Mouse (Mus musculus) embryo, embryonic 10.5 days (tissue): ENCODE measurements around the gene Pde6h.

Source experiments
- DNase-seq: peaks from one replicate; pipeline ENCODE4 v3.0.0-alpha.2; 2015; ENCODE audit warnings: low spot score

Pde6h gene

DNA sequence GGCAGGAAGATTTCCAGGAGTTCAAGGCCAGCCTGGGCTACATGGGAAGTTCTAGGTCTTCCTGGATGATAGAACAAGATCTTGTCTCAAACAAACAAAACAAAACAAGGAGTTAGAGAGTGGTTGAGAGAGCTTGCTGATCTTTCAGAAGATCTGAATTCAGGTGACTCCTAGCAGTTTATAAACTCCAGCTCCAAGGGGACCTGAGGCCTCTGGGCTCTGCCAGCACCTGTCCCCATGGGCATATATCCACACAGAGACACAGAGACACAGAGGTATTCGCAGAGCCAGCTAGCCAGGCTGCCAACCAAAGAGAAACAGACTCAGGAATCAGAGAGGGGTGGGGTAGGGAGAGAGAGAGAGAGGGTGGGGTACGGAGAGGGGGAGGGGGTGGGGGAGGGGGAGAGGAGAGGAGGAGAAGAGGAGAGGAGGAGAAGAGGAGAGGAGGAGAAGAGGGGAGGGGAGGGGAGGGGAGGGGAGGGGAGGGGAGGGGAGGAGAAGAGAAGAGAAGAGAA, 10.8 kb upstream of the Pde6h start:
- no peak for DNase-seq

DNA sequence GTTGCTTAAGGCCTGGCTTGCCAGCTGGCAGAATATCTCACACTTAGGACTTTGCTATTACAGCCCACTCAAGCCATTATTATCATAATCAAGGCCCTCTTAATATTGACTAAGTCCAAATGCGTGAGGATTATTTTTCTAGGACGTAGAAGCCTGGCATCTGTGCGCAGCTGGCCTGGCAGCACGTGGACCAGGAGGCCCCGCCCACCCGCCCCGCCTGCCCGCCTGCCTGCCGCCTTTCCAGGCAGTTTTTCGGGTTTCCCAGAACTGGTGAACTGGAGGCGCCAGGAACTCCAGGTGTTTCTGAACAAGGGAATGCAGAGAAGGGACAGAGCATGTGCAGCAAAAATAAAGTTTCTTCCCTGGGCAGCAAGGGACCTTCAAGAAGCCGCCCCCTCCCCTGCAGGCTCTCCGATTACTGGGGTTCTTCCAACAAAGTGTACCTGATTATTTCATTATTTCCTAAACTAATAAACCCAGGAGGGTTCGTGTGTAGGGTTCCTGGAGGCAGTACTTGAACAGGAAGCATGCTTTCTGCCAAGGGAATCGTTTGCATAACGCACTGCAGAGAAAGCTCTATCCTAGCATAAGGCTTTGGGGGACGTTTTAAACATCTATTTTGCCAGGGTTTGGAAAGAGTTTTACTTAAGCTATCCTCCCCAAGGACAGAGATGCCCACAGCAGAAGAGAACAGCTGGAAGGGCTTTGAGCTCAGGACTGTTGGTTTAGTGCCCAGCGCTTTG, 10.1 kb upstream of the Pde6h start:
- DNase-seq: peak; percentile 49

- no peak for DNase-seq
These were observed 9.4 kb upstream of the Pde6h start for GRCm38 (mm10) chr6:136914234-136914633.

DNA sequence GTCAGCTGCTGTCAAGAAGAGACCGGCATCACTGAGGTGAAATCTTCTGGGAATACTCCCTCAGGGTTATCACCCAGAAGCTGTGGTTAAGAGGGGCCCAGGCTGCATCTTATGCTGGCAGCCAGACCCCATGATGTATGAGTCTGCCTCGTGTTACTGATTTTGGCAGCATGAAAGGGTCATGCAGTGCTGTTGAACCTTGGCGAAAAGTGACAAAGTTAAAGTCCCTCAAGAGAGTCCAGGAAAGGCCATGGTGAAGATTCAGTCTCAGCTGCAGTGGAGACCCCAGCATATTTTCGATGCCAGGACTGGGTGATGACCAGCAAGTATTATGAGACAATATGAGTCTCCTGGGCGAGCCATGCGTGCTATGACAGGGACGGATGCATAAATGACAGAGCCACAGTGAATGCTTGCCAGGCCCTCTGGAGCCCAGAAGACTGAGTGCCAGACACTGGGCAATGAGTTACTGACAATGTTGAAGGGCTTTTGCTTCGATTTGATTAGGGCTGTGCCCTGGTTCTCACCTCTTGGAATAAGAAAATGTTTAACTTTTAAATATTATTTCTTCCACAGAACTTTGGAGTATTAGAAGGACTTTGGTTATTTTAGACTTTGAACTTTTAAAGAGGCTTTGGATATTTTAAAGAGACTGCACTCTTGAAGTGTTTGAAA, 7.8 kb upstream of the Pde6h start:
- no peak for DNase-seq

DNA sequence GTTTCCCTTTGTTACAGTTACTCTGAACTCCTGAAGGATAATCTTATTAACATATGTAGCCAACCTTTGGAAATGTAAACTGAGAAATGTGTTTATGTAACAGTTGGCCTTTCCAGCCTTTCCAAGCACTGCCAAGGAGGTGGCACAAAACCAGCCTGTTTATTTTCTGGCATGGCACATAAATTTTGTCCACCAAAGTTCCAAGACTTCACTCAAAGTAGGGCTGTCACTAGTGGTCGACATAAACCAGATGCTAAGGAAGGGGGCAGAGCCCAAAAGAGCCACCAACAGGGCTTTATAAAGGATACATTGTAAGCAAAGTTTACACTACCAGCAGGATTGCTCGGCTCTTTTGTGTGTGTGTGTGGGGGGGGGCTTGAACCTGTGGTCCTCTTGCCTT, 5.7 kb upstream of the Pde6h start:
- DNase-seq: no peak

DNA sequence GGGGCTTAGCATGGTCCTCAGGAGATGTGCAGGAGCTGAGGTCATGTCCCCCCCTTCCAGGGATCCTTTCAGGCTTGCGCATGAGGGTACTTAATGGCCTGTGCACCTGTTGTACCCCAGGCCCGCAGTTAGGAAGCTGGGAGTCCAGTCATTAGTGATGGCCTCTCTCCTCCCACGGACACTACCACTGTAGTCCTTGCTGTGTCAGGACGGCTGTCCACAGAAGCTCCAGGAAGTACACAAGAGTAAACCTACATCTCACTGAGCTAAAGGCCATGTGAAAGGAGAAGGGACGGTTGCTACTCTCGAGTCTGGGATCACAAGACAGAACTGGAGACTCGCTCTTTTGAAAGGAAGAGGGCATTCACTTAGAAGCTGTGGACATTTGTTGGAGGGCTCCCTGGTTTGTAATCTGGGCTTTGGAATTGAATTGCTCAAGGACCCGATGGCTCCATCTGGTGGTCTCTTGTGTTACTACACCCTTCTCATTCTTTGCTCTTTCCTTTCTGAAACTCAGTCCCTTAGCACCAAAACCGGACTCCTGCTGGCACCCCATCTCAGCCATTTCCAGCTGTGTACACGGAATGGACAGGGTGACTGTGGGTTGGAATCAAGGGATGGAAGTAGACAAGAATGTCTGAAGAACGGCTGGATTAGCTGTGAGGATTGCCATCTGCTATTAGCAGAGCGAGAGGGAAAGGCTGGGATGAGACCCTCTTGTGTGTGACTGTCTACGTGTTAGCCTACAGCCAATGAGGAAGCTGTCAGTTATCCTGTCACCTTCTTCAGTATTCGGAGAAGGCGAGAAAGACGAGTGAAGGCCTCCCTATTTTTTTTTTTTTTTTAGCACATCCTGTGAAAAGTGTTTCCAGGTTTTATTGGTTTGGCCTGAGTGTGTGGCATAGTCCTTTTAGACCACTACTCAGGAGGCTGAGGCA, 3.0 kb upstream of the Pde6h start:
- peak; percentile 91 for DNase-seq

GRCm38 (mm10) chr6:136921601-136922000, 2.0 kb upstream of the Pde6h start:
- no peak for DNase-seq

GRCm38 (mm10) chr6:136922080-136922479, 1.6 kb upstream of the Pde6h start, which contains the start of gene Erp27:
Gene Erp27, minus strand, starts transcription at chr6:136922180.
- DNase-seq: no peak

DNA sequence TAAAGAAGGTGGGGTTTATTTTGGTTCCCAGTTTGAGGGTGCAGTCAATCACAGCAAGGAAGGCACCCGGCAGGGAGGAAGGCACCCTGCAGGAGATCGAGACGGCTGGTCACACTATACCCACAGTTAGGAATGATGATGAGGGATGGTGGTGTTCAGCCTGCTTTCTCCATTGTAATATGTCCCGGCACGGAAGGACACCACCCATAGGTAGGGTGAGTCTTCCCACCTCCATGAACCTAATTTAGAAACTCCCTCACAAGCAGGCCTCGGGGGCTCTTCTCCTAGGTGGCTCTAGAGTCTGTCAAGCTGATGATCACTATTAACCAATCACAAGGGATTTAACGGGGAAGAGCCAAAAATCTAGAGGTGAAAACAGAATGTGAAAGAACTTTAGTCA, 761 bp upstream of the Pde6h start:
- DNase-seq: no peak

DNA sequence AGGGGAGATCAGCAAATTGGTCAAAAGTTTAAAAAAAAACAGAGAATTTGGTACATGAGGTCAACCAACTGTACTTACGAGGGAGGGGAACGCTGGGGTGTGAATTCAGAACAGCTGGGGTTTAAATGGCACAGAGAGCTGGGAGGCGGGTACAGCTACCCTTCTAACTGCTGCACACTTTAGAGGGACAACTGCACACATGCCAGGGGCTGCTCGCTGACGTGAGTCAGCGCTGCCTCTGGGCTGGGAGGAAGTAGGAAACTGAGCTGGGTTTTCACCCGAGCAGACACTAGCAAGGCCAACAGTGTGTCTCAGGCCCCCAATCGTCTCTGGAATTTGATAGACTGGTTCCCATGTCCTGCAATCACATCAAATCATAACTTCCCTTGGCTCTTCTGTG, 1.4 kb downstream of the Pde6h start:
- DNase-seq: no peak

- no peak for DNase-seq
These were observed 4.0 kb downstream of the Pde6h start for GRCm38 (mm10) chr6:136927626-136928025.

DNA sequence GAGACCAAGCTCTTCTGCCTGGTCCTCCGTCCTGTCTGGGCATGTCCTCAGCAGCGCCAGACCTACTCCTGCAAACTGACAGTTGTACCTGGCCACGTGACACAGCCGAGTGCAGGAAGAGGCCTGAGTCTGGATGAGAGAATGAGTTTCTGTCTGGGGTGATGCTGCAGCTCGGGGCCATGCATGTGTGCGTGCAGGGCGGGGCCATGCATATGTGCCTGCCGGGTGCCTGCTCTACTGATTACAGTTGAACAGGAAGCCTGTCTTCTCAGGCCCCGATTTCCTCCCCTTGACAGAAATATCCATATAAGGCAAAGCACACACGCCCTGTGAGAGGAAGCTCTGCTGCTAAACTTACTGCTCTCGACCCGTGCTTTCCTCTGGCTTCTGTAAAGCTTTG, 7.0 kb downstream of the Pde6h start:
- peak; percentile 71 for DNase-seq

- DNase-seq: no peak
These were observed 7.6 kb downstream of the Pde6h start for GRCm38 (mm10) chr6:136931246-136931645.

DNA sequence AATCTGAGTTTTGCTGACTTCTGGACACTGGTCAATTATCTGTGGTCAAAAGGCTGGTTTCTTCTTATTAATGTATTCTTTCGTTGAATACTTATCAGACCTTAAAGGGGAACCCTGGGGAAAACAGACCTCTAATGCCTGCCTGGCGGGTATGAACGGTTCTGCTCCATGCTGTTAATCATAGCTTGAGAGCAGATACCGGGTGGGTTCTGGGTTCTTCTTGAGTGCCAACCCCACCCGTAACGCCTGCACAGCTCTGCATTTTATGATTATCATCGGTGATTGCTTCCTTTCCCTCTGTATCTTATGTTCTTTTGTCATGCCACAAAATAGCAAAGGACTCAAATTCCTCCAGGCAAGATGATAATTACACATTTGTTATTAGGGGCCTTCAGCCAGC, 10.4 kb downstream of the Pde6h start:
- no peak for DNase-seq

DNA sequence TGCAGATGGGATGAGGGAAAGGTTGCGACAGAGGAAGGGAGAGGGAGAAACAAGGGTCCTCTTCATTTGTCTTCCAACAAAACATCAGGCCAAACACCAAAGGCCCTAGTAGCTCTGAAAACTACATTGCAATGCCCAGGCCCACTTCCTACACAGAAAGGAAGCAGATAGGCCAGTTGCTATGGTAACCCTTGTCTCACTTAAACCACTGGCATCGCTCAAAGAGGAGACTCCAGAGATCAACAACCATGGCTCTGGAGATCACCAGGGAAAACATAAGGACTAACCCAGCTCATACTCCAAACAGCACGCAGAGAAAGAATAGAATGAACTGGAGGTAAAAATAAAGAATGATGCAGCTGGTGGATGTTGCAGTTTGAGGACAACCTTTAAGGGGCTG, 11.6 kb downstream of the Pde6h start:
- no peak for DNase-seq

DNA sequence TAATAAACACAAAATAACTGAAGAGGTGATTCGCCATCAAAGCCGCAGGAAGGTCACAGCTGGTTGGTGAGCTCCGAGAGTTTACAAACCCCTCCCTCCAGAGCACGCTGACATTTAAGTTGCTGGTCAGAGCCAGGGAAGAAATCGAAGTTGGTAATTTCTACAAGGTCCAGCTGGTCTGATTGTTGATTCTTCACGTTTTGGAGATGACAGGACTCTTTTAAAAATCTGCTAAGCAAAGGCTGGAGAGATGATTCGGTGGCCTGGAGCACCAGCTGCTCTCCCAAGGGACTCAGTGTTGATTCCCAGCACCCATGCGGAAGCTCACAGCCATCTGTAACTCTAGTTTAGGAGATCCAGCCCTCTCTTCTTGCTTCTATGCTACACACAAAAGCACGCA, 12.7 kb downstream of the Pde6h start:
- DNase-seq: no peak

DNA sequence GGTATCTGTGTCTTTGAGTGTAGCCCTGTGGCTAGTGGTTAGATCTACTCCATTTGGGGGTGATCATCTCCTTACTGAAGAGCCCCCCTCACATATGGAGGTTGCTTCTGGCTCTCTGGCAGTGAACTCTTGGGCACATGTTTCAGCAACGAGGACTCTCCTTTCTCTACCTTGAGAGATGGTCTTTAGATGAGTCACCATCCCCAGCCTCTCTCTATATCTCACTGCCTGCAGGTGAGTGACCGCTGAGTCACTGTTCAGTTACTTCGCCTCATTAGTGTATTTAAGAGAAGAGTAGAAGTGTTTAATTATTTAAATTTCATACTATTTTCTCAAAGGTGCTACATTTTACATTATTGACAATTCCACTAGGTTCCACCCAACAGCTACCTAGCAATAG, 13.5 kb downstream of the Pde6h start:
- DNase-seq: no peak

DNA sequence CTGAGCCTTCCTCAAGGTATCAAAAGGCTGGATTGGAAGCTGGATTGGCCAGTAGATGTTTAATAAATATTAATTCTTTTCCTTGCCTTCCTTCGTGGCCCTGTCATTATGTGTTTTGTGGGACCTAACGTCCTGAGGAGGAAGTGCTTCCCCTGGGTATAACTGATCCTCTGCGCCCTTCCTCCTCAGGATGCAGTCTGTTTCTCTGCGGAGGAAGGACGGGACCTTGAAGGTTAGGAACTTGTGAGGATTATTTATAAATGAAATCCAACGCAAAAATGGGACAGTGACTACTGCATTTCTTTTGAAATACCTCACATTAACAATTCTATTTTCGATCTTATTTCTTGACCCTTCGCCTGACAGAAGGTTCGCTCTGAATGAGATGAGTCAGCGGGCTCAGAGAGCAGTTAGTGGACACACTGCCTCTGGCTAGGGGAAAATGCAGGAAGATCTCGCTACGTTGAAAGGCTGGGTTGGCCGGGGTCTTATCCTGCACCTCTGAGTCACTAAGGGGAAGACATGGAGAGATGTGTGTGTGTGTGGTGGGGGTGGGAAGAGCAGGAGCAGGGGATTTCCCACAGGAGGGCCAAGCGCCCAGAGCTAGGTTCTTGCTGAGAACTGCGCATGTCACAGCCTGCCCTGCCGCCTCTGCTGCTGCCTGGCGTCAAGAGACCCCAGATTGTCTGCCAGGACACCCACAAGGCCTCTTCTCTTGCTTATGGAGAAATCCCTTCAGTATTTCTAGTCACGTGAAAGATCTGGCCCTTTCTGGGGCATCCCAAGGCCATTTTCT, 14.9 kb downstream of the Pde6h start:
- DNase-seq: no peak

- no peak for DNase-seq
These were observed 15.9 kb downstream of the Pde6h start for GRCm38 (mm10) chr6:136939326-136940187.

DNA sequence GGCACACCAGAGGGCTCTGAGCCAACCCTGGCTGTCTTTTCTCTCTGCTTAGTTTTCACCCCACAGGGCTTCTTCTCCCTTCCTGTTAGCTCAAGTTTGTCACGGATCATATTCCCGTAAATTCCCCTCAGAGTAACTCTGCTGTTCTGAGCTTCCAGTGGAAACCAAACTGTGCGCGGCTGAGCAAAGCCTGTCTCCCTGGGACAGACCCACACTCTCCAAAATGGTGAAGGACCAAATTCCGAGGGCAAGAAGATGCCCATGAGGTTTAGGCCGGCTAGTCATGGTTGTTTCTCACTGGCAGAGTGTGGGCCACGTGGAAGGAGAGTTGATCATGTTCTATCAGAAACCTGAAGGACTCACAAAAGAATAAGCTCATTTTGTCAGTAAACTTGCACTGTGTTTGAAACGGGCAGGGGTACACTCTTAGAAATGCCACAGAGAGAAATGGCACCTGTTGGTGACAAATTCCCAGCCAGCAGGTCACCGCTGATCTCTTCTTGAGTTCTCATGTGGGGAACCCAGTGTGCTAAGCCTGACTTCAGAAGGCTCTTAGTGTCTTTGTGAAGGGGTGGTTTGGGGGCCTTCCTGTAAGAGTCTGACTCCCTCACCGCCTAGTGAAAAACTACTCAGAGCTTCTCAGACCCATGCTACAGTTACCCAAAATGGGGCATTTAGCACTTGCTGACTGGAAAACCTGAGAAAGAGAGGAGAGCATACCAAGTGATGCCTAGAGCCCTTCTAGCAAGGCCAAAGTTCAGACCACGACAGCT, 16.7 kb downstream of the Pde6h start:
- no peak for DNase-seq
